Mouse (Mus musculus) testis, adult 2 months (tissue): ENCODE measurements around the gene Sh3gl1. TPM values are rescaled to one million over a fixed set of nuclear protein-coding genes. Genes with fewer than 3 reads are reported as not detected.
"Not testable (repeated sequence)": the region's sequence is repeated elsewhere in the genome, so short reads cannot be mapped to it uniquely, and the experiment has no call there.

Experiments
- H3K27ac ChIP-seq: fragments of 200-500 bp; 2 replicates; pipeline ENCODE4 v1.5.1; 2012; ENCODE audit warnings: low read depth, low read length; ENCODE audit not compliant: control insufficient read depth, insufficient read depth
- H3K27me3 ChIP-seq: fragments of 200-500 bp; 2 replicates; pipeline ENCODE4 v1.6.1; 2012; ENCODE audit warnings: mild to moderate bottlenecking, low read length, moderate library complexity; ENCODE audit not compliant: control insufficient read depth, insufficient read depth
- H3K36me3 ChIP-seq: fragments of 200-500 bp; 2 replicates; pipeline ENCODE4 v1.6.1; 2012; ENCODE audit warnings: mild to moderate bottlenecking, low read length; ENCODE audit not compliant: control insufficient read depth, insufficient read depth
- H3K4me1 ChIP-seq: fragments of 200-500 bp; 2 replicates; pipeline ENCODE4 v1.6.1; 2012; ENCODE audit warnings: low read length; ENCODE audit not compliant: control insufficient read depth, insufficient read depth
- H3K4me3 ChIP-seq: fragments of 200-500 bp; 2 replicates; pipeline ENCODE4 v1.5.1; 2012; ENCODE audit warnings: low read depth, mild to moderate bottlenecking, low read length, moderate library complexity, mixed read lengths; ENCODE audit not compliant: control insufficient read depth
- CTCF ChIP-seq: fragments of 200-500 bp; IDR thresholded peaks from 2 replicates; pipeline ENCODE4 v1.5.1; 2012; ENCODE audit warnings: low read depth, mild to moderate bottlenecking, inconsistent platforms, low read length, moderate library complexity; ENCODE audit not compliant: control insufficient read depth, insufficient read depth, insufficient replicate concordance
- POLR2A ChIP-seq: fragments of 200-500 bp; IDR thresholded peaks from 2 replicates; pipeline ENCODE4 v1.6.1; 2012; ENCODE audit warnings: low read depth, mild to moderate bottlenecking, inconsistent platforms, low read length, moderate library complexity; ENCODE audit not compliant: control insufficient read depth
- polyA plus RNA-seq: library from polyadenylated mRNA; depleted of rRNA; stranded (reverse); fragments of >200 nt; gene quantifications from 2 replicates; pipeline ENCODE4 v1.2.3, GENCODE M21; 2012; rRNA removed

The Sh3gl1 gene
- 91.9 and 105 TPM in 2 replicates for polyA plus RNA-seq

DNA sequence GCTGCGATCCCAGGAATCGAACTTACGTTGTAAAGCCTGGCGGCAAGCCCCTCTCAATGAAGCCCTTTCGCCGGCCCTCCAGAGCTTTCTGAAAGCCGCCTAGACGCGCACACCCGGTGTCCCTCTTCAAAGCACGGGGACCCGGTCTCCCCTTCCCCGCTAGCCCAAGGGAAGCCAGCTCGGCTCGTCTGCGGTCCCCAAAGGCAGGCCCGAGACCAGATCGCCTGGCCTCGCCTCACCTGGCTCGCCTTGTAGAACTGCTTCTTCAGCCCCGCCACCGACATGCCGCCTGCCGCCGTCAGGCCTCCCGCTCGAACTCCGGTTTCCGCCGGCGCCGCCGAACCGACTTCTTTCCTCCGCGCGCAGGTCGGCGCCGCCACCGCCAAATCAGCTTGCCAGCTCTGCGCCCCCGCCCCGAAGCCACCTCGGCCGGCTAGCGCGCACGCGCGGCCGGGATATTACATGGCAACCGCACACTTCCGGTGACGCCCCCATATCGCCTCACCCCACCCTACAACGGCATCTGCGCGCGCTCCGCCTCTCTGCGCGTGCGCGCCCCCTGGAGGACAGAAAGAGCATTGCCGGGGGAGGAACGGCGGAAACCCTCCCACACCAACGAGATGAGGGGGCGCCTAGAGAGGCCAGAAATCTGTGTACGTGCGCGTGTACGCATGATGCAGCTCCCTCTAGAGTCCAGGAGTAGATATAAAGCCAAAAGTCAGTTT lies at the start of gene Sh3gl1:
Gene Sh3gl1 (minus strand): TSS at position 460 of the 725 bp plus-strand sequence.
- Histone ChIP-seq H3K4me1 (peaks cover 18% of the 10 kb centered on the region), H3K36me3 (peaks cover 3% of the 10 kb centered on the region), H3K27me3 (no peaks in the 10 kb centered on the region), H3K27ac (peak within 1 kb of the TSS; percentile 92), H3K4me3 (peak within 1 kb of the TSS; percentile 97)
- TF ChIP-seq POLR2A (peak; percentile 89), CTCF (peak; percentile 100)

DNA sequence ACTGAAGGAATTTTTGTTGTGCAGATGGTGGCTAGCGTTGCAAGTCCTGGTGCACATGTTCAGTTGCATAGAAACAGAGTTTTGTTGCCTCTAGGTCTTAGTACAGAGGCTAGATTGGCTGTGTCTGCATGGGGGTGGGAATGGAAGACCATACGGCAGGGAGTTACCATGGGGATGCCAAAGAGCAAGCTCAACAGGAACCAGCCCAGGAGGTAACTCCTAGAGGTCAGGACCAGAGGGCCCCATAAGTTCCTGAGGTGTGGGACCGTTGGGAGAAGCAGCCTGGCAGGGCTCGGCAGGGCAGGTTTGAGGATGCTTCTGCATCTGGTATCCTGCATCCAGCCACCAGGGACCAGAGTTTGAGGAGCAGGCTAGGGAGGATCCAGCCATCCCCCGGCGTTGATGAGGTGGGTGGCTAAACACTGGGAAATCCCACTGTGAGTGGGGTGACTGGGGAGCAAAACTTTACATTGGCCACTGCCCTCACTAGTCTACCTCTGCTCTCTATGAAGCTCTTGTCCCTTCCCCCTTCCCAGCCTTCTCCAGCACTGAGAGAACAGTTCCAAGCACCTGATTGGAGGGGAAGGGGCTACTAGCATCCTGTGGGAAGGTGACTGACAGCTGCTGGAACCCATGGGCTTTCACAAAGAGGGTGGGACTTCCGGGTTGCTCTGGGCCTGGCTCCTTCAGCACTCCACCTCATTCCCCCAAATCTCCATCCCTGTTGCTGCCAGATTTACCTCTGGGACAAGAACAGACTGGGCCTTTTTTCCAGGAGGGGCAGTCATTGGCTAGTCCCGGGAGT lies 44.5 kb upstream of the Sh3gl1 start:
- Histone ChIP-seq H3K4me1 (peaks cover 11% of the 10 kb centered on the region), H3K4me3 (peak overlapping the region; percentile 100), H3K27ac (no peak overlapping the region), H3K27me3 (no peaks in the 10 kb centered on the region), H3K36me3 (peaks cover 3% of the 10 kb centered on the region)
- TF ChIP-seq POLR2A (no peak), CTCF (no peak)

- Histone ChIP-seq H3K27ac (peak overlapping the region; percentile 78; the same call in 1 of the 2 replicates), H3K36me3 (peaks cover 3% of the 10 kb centered on the region), H3K4me1 (peaks cover 11% of the 10 kb centered on the region), H3K27me3 (no peaks in the 10 kb centered on the region), H3K4me3 (peak overlapping the region; percentile 100)
- TF ChIP-seq CTCF (no peak), POLR2A (no peak)
Observed at GRCm38 (mm10) chr17:56079921-56080320, 43.5 kb upstream of the Sh3gl1 start.

DNA sequence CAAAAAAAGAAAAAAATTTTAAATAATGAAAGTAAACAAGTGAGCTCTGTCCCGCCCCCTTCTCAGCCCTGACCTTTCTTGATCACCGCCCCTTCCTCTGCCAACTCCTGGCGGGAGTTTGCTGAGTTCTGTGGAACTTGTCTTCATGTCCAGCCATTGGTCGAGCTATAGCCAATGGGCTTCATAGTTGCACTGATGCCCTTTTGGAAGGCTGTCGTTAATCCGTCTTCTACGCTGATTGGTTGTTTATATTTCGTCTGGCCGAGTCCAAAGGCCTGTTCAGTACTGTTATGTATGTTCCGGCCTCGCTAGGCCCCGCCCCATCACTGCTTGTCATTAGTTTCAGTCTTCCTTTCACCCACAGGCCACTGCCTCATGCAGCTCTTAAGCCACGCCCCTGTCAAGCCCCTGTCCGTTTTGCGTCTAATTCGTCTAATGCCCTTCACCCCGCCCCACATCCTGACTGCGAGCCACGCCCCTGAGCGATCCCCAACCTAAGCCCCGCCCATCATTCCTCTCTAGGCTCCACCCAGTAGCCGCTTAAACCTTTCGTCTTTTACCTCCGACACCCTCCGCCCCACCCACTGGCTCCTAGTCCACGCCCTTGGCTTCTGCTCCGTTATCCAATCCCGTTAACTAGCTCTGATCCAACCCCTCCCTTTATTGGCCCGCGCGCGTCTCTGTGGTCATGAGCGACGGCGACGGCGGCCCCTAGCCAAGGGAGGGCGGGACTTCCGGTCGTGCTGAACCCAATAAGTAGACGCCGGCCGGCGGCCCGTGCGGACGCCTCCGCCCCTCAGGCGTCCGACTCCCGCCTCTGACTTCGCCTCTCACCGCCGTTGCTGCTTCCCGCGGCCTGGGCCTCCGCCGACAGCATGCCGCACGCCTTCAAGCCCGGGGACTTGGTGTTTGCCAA lies 42.7 kb upstream of the Sh3gl1 start, which contains the start of gene Hdgfl2:
Gene Hdgfl2 (plus strand): TSS at position 755 of the 916 bp plus-strand sequence.
- H3K4me1 ChIP-seq = peaks cover 11% of the 10 kb centered on the region
- peak; percentile 90 for TF ChIP-seq POLR2A
- 0 out of 2 replicates have a peak, but pooled peaks have one; percentile 0 for TF ChIP-seq CTCF
- no peaks in the 10 kb centered on the region for H3K27me3 ChIP-seq
- peaks cover 3% of the 10 kb centered on the region for H3K36me3 ChIP-seq
- peak within 1 kb of the TSS; percentile 100 for H3K4me3 ChIP-seq
- peak within 1 kb of the TSS; percentile 97 for H3K27ac ChIP-seq

- H3K27me3 ChIP-seq, H3K36me3 ChIP-seq: not testable (repeated sequence)
- Histone ChIP-seq H3K4me3 (peak overlapping the region; percentile 100), H3K4me1 (peaks cover 13% of the 10 kb centered on the region), H3K27ac (peak overlapping the region; percentile 60; the same call in 1 of the 2 replicates)
Observed at GRCm38 (mm10) chr17:56078361-56078760, 41.9 kb upstream of the Sh3gl1 start.

DNA sequence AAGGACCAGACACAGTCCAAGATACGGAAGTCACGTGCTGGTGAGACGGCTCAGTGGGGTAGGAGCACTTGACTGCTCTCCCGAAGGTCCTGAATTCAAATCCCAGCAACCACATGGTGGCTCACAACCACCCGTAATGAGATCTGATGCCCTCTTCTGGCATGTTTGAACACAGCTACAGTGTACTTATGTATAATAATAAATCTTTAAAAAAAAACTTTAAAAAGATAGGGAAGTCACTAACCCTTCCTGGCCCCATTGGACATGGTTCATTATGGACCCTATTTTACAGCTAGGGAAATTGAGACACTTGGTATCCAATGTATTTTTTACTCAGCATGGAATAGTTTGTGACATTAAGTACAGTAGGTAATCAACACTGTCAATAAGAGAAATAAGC lies 41.1 kb upstream of the Sh3gl1 start:
- no peak for TF ChIP-seq POLR2A
- TF ChIP-seq CTCF = no peak
- peaks cover 4% of the 10 kb centered on the region; the same call in 1 of the 2 replicates for H3K36me3 ChIP-seq
- no peak overlapping the region for H3K27ac ChIP-seq
- peak overlapping the region; percentile 61 for H3K4me3 ChIP-seq
- H3K4me1 ChIP-seq = peaks cover 13% of the 10 kb centered on the region
- H3K27me3 ChIP-seq = no peaks in the 10 kb centered on the region

- TF ChIP-seq CTCF = no peak
- peak; percentile 60 for TF ChIP-seq POLR2A
- peaks cover 2% of the 10 kb centered on the region; the same call in 1 of the 2 replicates for H3K36me3 ChIP-seq
- peaks cover 2% of the 10 kb centered on the region for H3K4me1 ChIP-seq
- H3K4me3 ChIP-seq = peak within 1 kb of the TSS; percentile 95
- no peaks in the 10 kb centered on the region for H3K27me3 ChIP-seq
- peak within 1 kb of the TSS; percentile 99 for H3K27ac ChIP-seq
Observed at GRCm38 (mm10) chr17:56074827-56075208, 38.4 kb upstream of the Sh3gl1 start, which contains the start of gene Ubxn6. Gene Ubxn6 (minus strand): TSS chr17:56075028.
